Mouse (Mus musculus): ENCODE data around the gene Cacng2. TPM values are rescaled to one million over a fixed set of nuclear protein-coding genes. Genes with fewer than 3 reads are reported as not detected.

The Cacng2 gene
- total and polyA plus RNA-seq, 2 experiments from 2014 or later, result 19.8 to 24.4 TPM

- TF ChIP-seq CTCF (IDR thresholded peaks at IDR 0.05; ENCODE audit: low read depth), result no peak
These were observed 580 bp downstream of the Cacng2 start for GRCm38 (mm10) chr15:78119248-78119647.

GRCm38 (mm10) chr15:78118275-78118995, 1.4 kb downstream of the Cacng2 start:
- Histone ChIP-seq H3K4me2 (ENCODE audit: low read depth, low read length) (peak overlapping the region; percentile 66), H3K27ac (peak overlapping the region; percentile 52), H3K4me1 (ENCODE audit: insufficient read depth, low read length) (peaks cover 10% of the 10 kb centered on the region), H3K9me3 (ENCODE audit: low read length) (no peaks in the 10 kb centered on the region), H3K4me3 (ENCODE audit: low read length) (peak overlapping the region; percentile 67), H3K9ac (replicated peaks; ENCODE audit: low read length) (peak overlapping the region; percentile 77), H3K27me3 (ENCODE audit: insufficient read depth, low read length) (no peaks in the 10 kb centered on the region), H3K36me3 (ENCODE audit: insufficient read depth, low read length) (no peaks in the 10 kb centered on the region)
- 36% methylated on average over 18 of the region's 18 CpGs for WGBS
- DNase-seq (ENCODE audit: low spot score) (peak; percentile 70), ATAC-seq (no peak)
- TF ChIP-seq CTCF (IDR thresholded peaks at IDR 0.05; ENCODE audit: low read depth), result no peak

More at GRCm38 (mm10) chr15:78119248-78119647, 580 bp downstream of the Cacng2 start:
- peak; percentile 47 for DNase-seq (ENCODE audit: low spot score)
- Histone ChIP-seq H3K36me3 (ENCODE audit: insufficient read depth, low read length) (no peaks in the 10 kb centered on the region), H3K4me3 (ENCODE audit: low read length) (peak overlapping the region; percentile 67), H3K4me1 (ENCODE audit: insufficient read depth, low read length) (peaks cover 10% of the 10 kb centered on the region), H3K4me2 (ENCODE audit: low read depth, low read length) (peak overlapping the region; percentile 66), H3K9ac (replicated peaks; ENCODE audit: low read length) (peak overlapping the region; percentile 77), H3K27me3 (ENCODE audit: insufficient read depth, low read length) (no peaks in the 10 kb centered on the region), H3K9me3 (ENCODE audit: low read length) (no peaks in the 10 kb centered on the region), H3K27ac (peak overlapping the region; percentile 88)
- ATAC-seq, result peak; percentile 16; the same call in 1 of the 2 replicates
- WGBS, result 3% methylated on average over 32 of the region's 39 CpGs

- Histone ChIP-seq H3K27ac (peak overlapping the region; percentile 52; the same call in 1 of the 2 replicates), H3K4me3 (ENCODE audit: low read length) (peak overlapping the region; percentile 67), H3K27me3 (ENCODE audit: insufficient read depth, low read length) (no peaks in the 10 kb centered on the region), H3K36me3 (ENCODE audit: insufficient read depth, low read length) (no peaks in the 10 kb centered on the region), H3K4me1 (ENCODE audit: insufficient read depth, low read length) (peaks cover 10% of the 10 kb centered on the region), H3K9ac (replicated peaks; ENCODE audit: low read length) (peak overlapping the region; percentile 41), H3K4me2 (ENCODE audit: low read depth, low read length) (peak overlapping the region; percentile 66), H3K9me3 (ENCODE audit: low read length) (no peaks in the 10 kb centered on the region)
- 59% methylated on average over 16 of the region's 16 CpGs for WGBS
- TF ChIP-seq CTCF (IDR thresholded peaks at IDR 0.05; ENCODE audit: low read depth), result no peak
- ATAC-seq (no peak), DNase-seq (ENCODE audit: low spot score) (peak; percentile 29)
These were observed 2.1 kb downstream of the Cacng2 start for GRCm38 (mm10) chr15:78117731-78118130.

- Histone ChIP-seq H3K4me1 (ENCODE audit: insufficient read depth, low read length) (peaks cover 8% of the 10 kb centered on the region), H3K9ac (replicated peaks; ENCODE audit: low read length) (peak overlapping the region; percentile 41), H3K36me3 (ENCODE audit: insufficient read depth, low read length) (no peaks in the 10 kb centered on the region), H3K27ac (peak overlapping the region; percentile 52), H3K4me2 (ENCODE audit: low read depth, low read length) (peak overlapping the region; percentile 66), H3K4me3 (ENCODE audit: low read length) (peak overlapping the region; percentile 67), H3K9me3 (ENCODE audit: low read length) (no peaks in the 10 kb centered on the region), H3K27me3 (ENCODE audit: insufficient read depth, low read length) (no peaks in the 10 kb centered on the region)
- DNase-seq (ENCODE audit: low spot score), result peak; percentile 23
- ATAC-seq, result no peak
- TF ChIP-seq CTCF (IDR thresholded peaks at IDR 0.05; ENCODE audit: low read depth), result no peak
- 31% methylated on average over 10 of the region's 10 CpGs for WGBS
These were observed 2.9 kb downstream of the Cacng2 start for GRCm38 (mm10) chr15:78116936-78117335.

GRCm38 (mm10) chr15:78116244-78116643, 3.6 kb downstream of the Cacng2 start:
- H3K4me1 ChIP-seq (ENCODE audit: insufficient read depth, low read length), result peaks cover 6% of the 10 kb centered on the region
- H3K9ac ChIP-seq (replicated peaks; ENCODE audit: low read length), result peak overlapping the region; percentile 41; the same call in 1 of the 2 replicates
- ATAC-seq, result no peak
- H3K4me2 ChIP-seq (ENCODE audit: low read depth, low read length), result peak overlapping the region; percentile 66
- H3K36me3 ChIP-seq (ENCODE audit: insufficient read depth, low read length), result no peaks in the 10 kb centered on the region
- peak; percentile 11 for DNase-seq (ENCODE audit: low spot score)
- 54% methylated on average over 10 of the region's 10 CpGs for WGBS
- no peaks in the 10 kb centered on the region for H3K9me3 ChIP-seq (ENCODE audit: low read length)
- peak overlapping the region; percentile 67 for H3K4me3 ChIP-seq (ENCODE audit: low read length)
- TF ChIP-seq CTCF (IDR thresholded peaks at IDR 0.05; ENCODE audit: low read depth), result no peak
- no peaks in the 10 kb centered on the region for H3K27me3 ChIP-seq (ENCODE audit: insufficient read depth, low read length)
- no peak overlapping the region for H3K27ac ChIP-seq

GRCm38 (mm10) chr15:78099516-78099915, 20.3 kb downstream of the Cacng2 start:
- WGBS, result 42% methylated on average over 5 of the region's 5 CpGs
- Histone ChIP-seq H3K4me1 (ENCODE audit: insufficient read depth, low read length) (no peaks in the 10 kb centered on the region), H3K9ac (replicated peaks; ENCODE audit: low read length) (no peak overlapping the region), H3K4me3 (ENCODE audit: low read length) (no peak overlapping the region), H3K27ac (no peak overlapping the region), H3K4me2 (ENCODE audit: low read depth, low read length) (no peak overlapping the region), H3K27me3 (ENCODE audit: insufficient read depth, low read length) (no peaks in the 10 kb centered on the region), H3K9me3 (ENCODE audit: low read length) (no peaks in the 10 kb centered on the region), H3K36me3 (ENCODE audit: insufficient read depth, low read length) (no peaks in the 10 kb centered on the region)
- peak; percentile 30 for TF ChIP-seq CTCF (IDR thresholded peaks at IDR 0.05; ENCODE audit: low read depth)
- no peak for ATAC-seq
- peak; percentile 55 for DNase-seq (ENCODE audit: low spot score)

- ATAC-seq (peak; percentile 50; the same call in 1 of the 2 replicates), DNase-seq (ENCODE audit: low spot score) (peak; percentile 19)
- 78% methylated on average over 16 of the region's 16 CpGs for WGBS
- Histone ChIP-seq H3K9ac (replicated peaks; ENCODE audit: low read length) (no peak overlapping the region), H3K36me3 (ENCODE audit: insufficient read depth, low read length) (no peaks in the 10 kb centered on the region), H3K27ac (peak overlapping the region; percentile 48), H3K4me1 (ENCODE audit: insufficient read depth, low read length) (no peaks in the 10 kb centered on the region), H3K4me2 (ENCODE audit: low read depth, low read length) (no peak overlapping the region), H3K4me3 (ENCODE audit: low read length) (no peak overlapping the region), H3K9me3 (ENCODE audit: low read length) (no peaks in the 10 kb centered on the region), H3K27me3 (ENCODE audit: insufficient read depth, low read length) (no peaks in the 10 kb centered on the region)
- no peak for TF ChIP-seq CTCF (IDR thresholded peaks at IDR 0.05; ENCODE audit: low read depth)
These were observed 23.8 kb downstream of the Cacng2 start for GRCm38 (mm10) chr15:78096004-78096403.

Measured in hindbrain, postnatal 0 days (tissue).